Mouse (Mus musculus) forebrain, postnatal 0 days (tissue): Measurements from ENCODE around the gene Wwc2. TPM values are rescaled to one million over a fixed set of nuclear protein-coding genes. Genes with fewer than 3 reads are reported as not detected.
A peak's percentile ranks its signal among the peaks of the same experiment; 100 is the strongest.

Experiments
- ATAC-seq: fragments of 200-750 bp; cut with Nextera tagmentation; 2 replicates; pipeline ENCODE4 v1.8.0; 2017; ENCODE audit warnings: mild to moderate bottlenecking, moderate library complexity
- DNase-seq: peaks from one replicate; pipeline ENCODE4 v3.0.0-alpha.2; 2015
- H3K27ac ChIP-seq: fragments of 300-500 bp; sonication (generic); 2 replicates; pipeline ENCODE4 v1.5.1; 2014; ENCODE audit warnings: low read depth, mild to moderate bottlenecking, antibody characterized with exemption, low read length, moderate library complexity, mixed read lengths
- H3K27me3 ChIP-seq: fragments of 300-500 bp; sonication (generic); 2 replicates; pipeline ENCODE4 v1.6.1; 2014; ENCODE audit warnings: mild to moderate bottlenecking, low read length, mixed read lengths; ENCODE audit not compliant: insufficient read depth
- H3K36me3 ChIP-seq: fragments of 300-500 bp; sonication (generic); 2 replicates; pipeline ENCODE4 v1.6.1; 2014; ENCODE audit warnings: mild to moderate bottlenecking, moderate library complexity; ENCODE audit not compliant: insufficient read depth
- H3K4me1 ChIP-seq: fragments of 300-500 bp; sonication (generic); 2 replicates; pipeline ENCODE4 v1.6.1; 2014; ENCODE audit warnings: antibody characterized with exemption; ENCODE audit not compliant: insufficient read depth
- H3K4me2 ChIP-seq: fragments of 300-500 bp; sonication (generic); 2 replicates; pipeline ENCODE4 v1.6.1; 2014; ENCODE audit warnings: low read depth, mild to moderate bottlenecking, moderate library complexity
- H3K4me3 ChIP-seq: fragments of 300-500 bp; sonication (generic); 2 replicates; pipeline ENCODE4 v1.5.1; 2014; ENCODE audit warnings: low read depth, low read length, mixed read lengths
- H3K9ac ChIP-seq: fragments of 300-500 bp; sonication (generic); 2 replicates; pipeline ENCODE4 v1.6.1; 2014; ENCODE audit warnings: mild to moderate bottlenecking
- H3K9me3 ChIP-seq: fragments of 300-500 bp; sonication (generic); 2 replicates; pipeline ENCODE4 v1.6.1; 2016; ENCODE audit warnings: low read length
- CTCF ChIP-seq: sonication (generic); IDR thresholded peaks from 2 replicates; pipeline ENCODE4 v1.5.1; 2016; ENCODE audit warnings: antibody characterized with exemption, control low read depth, low read depth
- WGBS: fragments of 180-500 bp; shearing (Covaris S2); extraction: QIAGEN DNeasy Blood & Tissue Kit; methylation state at CpG from one replicate; pipeline ENCODE4 v1.1.7; 2014; 5-methylcytosine and 5-hydroxymethylcytosine counted together
- polyA plus RNA-seq: library from polyadenylated mRNA; unstranded; fragments of >200 nt; fragmentation: Nextera tagmentation; extraction: Ambion mirVana; gene quantifications from 2 replicates; pipeline ENCODE4 v1.2.1, GENCODE M21; 2015
- total RNA-seq: library from RNA; depleted of rRNA; stranded (reverse); fragments of >200 nt; gene quantifications from 2 replicates; pipeline ENCODE4 v1.2.3, GENCODE M21; 2014

The Wwc2 gene
- total and polyA plus RNA-seq, 2 experiments from 2014 or later, result 4.7 to 8.4 TPM

GRCm38 (mm10) chr8:47821843-47822242, 168.9 kb downstream of the Wwc2 start, which contains the start of gene Cldn24:
Gene Cldn24 (plus strand): TSS chr8:47822143.
- ATAC-seq, result no peak
- no peak for DNase-seq

DNA sequence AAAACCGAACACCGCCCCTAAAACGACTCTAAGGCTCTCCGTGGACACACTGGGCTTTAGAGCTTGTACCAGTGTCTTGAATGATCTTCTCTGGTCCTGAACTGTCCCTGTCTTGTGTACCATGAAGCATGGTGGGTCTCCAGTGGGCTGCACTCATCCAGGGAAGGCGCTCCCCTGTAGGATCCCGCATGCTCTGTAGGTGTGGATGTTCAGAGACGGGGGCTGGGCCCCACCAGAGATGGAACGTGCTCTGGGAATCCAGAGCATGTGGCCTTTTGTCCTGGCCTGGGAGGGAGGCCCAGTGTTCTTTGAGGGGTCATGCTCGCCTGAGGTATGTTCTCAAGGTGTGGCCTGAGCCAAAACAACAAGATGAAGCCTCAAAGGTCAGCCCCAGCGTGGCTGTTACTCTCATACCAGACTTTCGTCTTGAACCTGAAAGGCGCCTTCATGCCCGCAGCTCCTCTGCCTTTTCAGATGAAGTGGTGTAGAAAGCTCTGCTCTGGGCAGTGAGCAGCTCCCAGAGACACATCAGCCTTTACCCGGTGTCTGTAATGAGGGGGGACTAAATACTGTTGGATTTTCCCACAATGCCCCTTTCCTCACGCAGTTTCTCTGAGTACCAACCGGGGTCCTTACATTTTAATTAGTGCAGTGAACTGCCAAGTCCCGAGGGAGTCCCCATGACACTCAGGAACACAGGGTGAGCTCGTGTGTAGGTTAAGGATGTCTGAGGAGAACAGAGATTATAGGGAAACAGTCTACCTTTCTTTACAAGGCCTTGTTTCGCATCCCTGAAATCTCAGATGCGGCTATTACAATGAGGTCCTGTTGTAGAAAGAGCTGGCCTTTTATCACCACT, 169.6 kb downstream of the Wwc2 start:
- Histone ChIP-seq H3K4me2 (no peak overlapping the region), H3K4me1 (no peaks in the 10 kb centered on the region), H3K36me3 (no peaks in the 10 kb centered on the region), H3K9me3 (no peaks in the 10 kb centered on the region), H3K27me3 (no peaks in the 10 kb centered on the region), H3K27ac (no peak overlapping the region), H3K4me3 (no peak overlapping the region), H3K9ac (no peak overlapping the region)
- 83% methylated on average over 20 of the region's 20 CpGs for WGBS
- no peak for TF ChIP-seq CTCF
- no peak for ATAC-seq
- DNase-seq, result no peak

More at GRCm38 (mm10) chr8:47821843-47822242, 168.9 kb downstream of the Wwc2 start, which contains the start of gene Cldn24:
- H3K4me1 ChIP-seq, result no peaks in the 10 kb centered on the region
- no peaks in the 10 kb centered on the region for H3K27me3 ChIP-seq
- WGBS, result 84% methylated on average over 6 of the region's 6 CpGs
- H3K9ac ChIP-seq, result no peak within 1 kb of the TSS
- no peak within 1 kb of the TSS for H3K4me3 ChIP-seq
- no peak within 1 kb of the TSS for H3K4me2 ChIP-seq
- H3K27ac ChIP-seq, result no peak within 1 kb of the TSS
- TF ChIP-seq CTCF, result no peak
- H3K9me3 ChIP-seq, result no peaks in the 10 kb centered on the region
- H3K36me3 ChIP-seq, result no peaks in the 10 kb centered on the region

DNA sequence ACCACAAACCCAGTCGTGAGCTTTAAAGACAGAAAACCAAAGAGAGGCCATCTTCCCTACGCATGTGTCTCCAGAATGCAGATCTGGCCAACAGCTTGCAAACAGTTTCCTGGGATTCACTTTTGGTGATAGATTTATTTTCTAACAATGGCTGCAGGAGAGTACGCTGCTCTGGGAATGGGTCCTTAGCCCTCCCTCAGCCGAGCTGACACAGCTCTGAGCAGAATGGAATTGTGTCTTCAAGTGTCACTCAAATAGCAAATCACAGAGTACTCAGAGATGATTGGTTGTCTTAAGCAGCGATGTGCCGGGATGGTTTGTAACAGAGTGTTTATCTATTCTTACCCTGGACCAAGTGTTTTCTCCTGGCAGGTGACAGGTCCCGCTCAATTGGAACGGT, 171.7 kb downstream of the Wwc2 start:
- Histone ChIP-seq H3K4me1 (no peaks in the 10 kb centered on the region), H3K36me3 (no peaks in the 10 kb centered on the region), H3K27me3 (no peaks in the 10 kb centered on the region), H3K27ac (no peak overlapping the region), H3K4me2 (no peak overlapping the region), H3K9ac (no peak overlapping the region), H3K9me3 (no peaks in the 10 kb centered on the region), H3K4me3 (no peak overlapping the region)
- WGBS, result 83% methylated on average over 8 of the region's 8 CpGs
- DNase-seq, result no peak
- no peak for ATAC-seq
- TF ChIP-seq CTCF, result no peak

- H3K9ac ChIP-seq, result no peak overlapping the region
- H3K4me2 ChIP-seq, result no peak overlapping the region
- 80% methylated on average over 12 of the region's 12 CpGs for WGBS
- H3K36me3 ChIP-seq, result no peaks in the 10 kb centered on the region
- no peaks in the 10 kb centered on the region for H3K9me3 ChIP-seq
- no peaks in the 10 kb centered on the region for H3K4me1 ChIP-seq
- no peaks in the 10 kb centered on the region for H3K27me3 ChIP-seq
- TF ChIP-seq CTCF, result no peak
- no peak for ATAC-seq
- H3K4me3 ChIP-seq, result no peak overlapping the region
- H3K27ac ChIP-seq, result no peak overlapping the region
- DNase-seq, result no peak
Measured at GRCm38 (mm10) chr8:47811221-47811620, 179.5 kb downstream of the Wwc2 start.

- no peak overlapping the region for H3K4me3 ChIP-seq
- WGBS, result 80% methylated on average over 7 of the region's 7 CpGs
- 0 out of 2 replicates have a peak, but pooled peaks have one; percentile 10 for TF ChIP-seq CTCF
- H3K4me2 ChIP-seq, result no peak overlapping the region
- no peaks in the 10 kb centered on the region for H3K9me3 ChIP-seq
- H3K27me3 ChIP-seq, result no peaks in the 10 kb centered on the region
- no peaks in the 10 kb centered on the region for H3K36me3 ChIP-seq
- H3K9ac ChIP-seq, result no peak overlapping the region
- no peak overlapping the region for H3K27ac ChIP-seq
- ATAC-seq, result no peak
- DNase-seq, result no peak
- H3K4me1 ChIP-seq, result no peaks in the 10 kb centered on the region
Measured at GRCm38 (mm10) chr8:47810666-47811015, 180.1 kb downstream of the Wwc2 start.

DNA sequence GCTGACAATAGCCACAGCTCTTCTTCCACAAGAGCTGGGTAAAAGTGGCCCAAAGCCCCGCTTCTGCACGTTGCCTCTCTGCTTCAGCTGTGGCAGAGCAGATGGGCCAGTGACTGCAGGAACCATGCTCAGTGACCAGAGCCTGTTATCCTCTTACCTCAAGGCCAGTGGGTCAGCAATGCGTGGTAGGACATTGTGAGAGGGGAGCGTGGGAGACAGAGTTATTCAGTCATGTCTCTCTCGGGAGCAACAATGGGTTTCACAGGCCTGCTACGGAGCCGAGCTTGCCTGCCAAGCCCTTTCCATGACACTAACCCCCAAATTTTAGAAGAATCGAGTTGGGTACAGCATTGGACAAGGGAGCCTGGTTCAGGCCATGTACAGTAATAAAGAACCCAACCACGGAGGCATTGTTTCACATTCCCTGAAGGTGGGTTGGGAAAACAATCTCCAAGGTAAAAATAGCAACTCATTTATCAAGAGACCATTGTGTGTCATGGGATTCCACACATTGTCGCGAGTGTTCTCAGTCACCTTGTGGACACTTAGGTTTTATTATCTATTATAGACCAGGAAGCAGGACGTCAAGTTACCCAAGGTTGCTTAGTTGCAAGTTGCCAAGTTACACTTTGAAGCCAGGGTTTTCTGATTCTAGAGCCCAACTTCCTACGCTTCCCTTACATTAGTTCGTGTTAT, 180.6 kb downstream of the Wwc2 start:
- H3K4me1 ChIP-seq, result no peaks in the 10 kb centered on the region
- ATAC-seq (no peak), DNase-seq (no peak)
- no peak overlapping the region for H3K27ac ChIP-seq
- no peaks in the 10 kb centered on the region for H3K9me3 ChIP-seq
- no peaks in the 10 kb centered on the region for H3K27me3 ChIP-seq
- no peak for TF ChIP-seq CTCF
- no peak overlapping the region for H3K4me2 ChIP-seq
- H3K36me3 ChIP-seq, result no peaks in the 10 kb centered on the region
- H3K9ac ChIP-seq, result no peak overlapping the region
- H3K4me3 ChIP-seq, result no peak overlapping the region
- WGBS, result 91% methylated on average over 14 of the region's 14 CpGs

DNA sequence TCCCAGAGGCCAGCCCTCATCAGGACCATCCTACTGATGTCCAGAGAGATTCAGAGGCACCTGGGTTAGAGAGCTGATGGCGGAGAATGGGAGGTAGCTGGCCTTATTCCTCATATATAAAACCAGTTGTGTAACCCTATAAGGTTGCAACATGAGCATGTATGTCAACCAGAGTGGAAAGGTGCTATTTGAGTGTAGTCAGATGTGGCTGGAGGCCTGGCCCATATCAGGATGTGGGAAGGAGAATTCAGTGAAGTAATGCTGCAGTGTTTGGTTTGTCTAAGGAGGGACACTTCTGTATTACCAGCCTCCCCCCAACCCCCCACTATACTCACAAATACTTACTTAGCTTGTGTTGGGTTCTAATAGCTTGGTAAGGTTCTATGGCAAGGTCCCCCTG, 186.5 kb downstream of the Wwc2 start:
- ATAC-seq (no peak), DNase-seq (no peak)
- TF ChIP-seq CTCF, result no peak
- H3K4me1 ChIP-seq, result no peaks in the 10 kb centered on the region
- no peak overlapping the region for H3K9ac ChIP-seq
- no peaks in the 10 kb centered on the region for H3K36me3 ChIP-seq
- H3K9me3 ChIP-seq, result no peaks in the 10 kb centered on the region
- 93% methylated on average over 1 of the region's 1 CpGs for WGBS
- H3K4me2 ChIP-seq, result no peak overlapping the region
- no peak overlapping the region for H3K4me3 ChIP-seq
- no peaks in the 10 kb centered on the region for H3K27me3 ChIP-seq
- H3K27ac ChIP-seq, result no peak overlapping the region
